Mouse (Mus musculus) midbrain, embryonic 14.5 days (tissue): ENCODE measurements at regions not wholly inside any gene's neighbourhood (a gene's known extent, or its start where the extent isn't known, plus 50 kb on each side); places are given as distances from the start of the nearest gene placed in this dataset.

ENCODE experiments used
- ATAC-seq: fragments of 200-750 bp; cut with Nextera tagmentation; 2 replicates; pipeline ENCODE4 v1.8.0; 2017; ENCODE audit warnings: moderate number of reproducible peaks, moderate library complexity; ENCODE audit not compliant: low FRiP score, low TSS enrichment
- DNase-seq: peaks from one replicate; pipeline ENCODE4 v3.0.0-alpha.2; 2015
- H3K27ac ChIP-seq: fragments of 300-500 bp; sonication (generic); replicated peaks from 2 replicates; pipeline ENCODE4 v1.5.1; 2014; ENCODE audit warnings: mild to moderate bottlenecking, low read depth, low read length, moderate library complexity
- H3K27me3 ChIP-seq: fragments of 300-500 bp; sonication (generic); 2 replicates; pipeline ENCODE4 v1.6.1; 2014; ENCODE audit warnings: low read length, control low read depth, mixed read lengths; ENCODE audit not compliant: control insufficient read depth, insufficient read depth
- H3K36me3 ChIP-seq: fragments of 300-500 bp; sonication (generic); 2 replicates; pipeline ENCODE4 v1.6.1; 2014; ENCODE audit warnings: low read length, control low read depth; ENCODE audit not compliant: control insufficient read depth, insufficient read depth
- H3K4me1 ChIP-seq: fragments of 300-500 bp; sonication (generic); 2 replicates; pipeline ENCODE4 v1.6.1; 2014; ENCODE audit warnings: mild to moderate bottlenecking, antibody characterized with exemption, low read length, control low read depth; ENCODE audit not compliant: control insufficient read depth, insufficient read depth
- H3K4me2 ChIP-seq: fragments of 300-500 bp; sonication (generic); 2 replicates; pipeline ENCODE4 v1.6.1; 2014; ENCODE audit warnings: mild to moderate bottlenecking, low read length, moderate library complexity
- H3K4me3 ChIP-seq: fragments of 300-500 bp; sonication (generic); replicated peaks from 2 replicates; pipeline ENCODE4 v1.5.1; 2014; ENCODE audit warnings: low read depth, low read length
- H3K9ac ChIP-seq: fragments of 300-500 bp; sonication (generic); replicated peaks from 2 replicates; pipeline ENCODE4 v1.6.1; 2014; ENCODE audit warnings: mild to moderate bottlenecking, low read length, moderate library complexity
- H3K9me3 ChIP-seq: fragments of 300-500 bp; sonication (generic); 2 replicates; pipeline ENCODE4 v1.6.1; 2016; ENCODE audit warnings: low read length, control low read depth, mixed read lengths; ENCODE audit not compliant: control insufficient read depth
- WGBS: fragments of 180-500 bp; shearing (Covaris S2); extraction: QIAGEN DNeasy Blood & Tissue Kit; methylation state at CpG from one replicate; pipeline ENCODE4 v1.1.7; 2014; 5-methylcytosine and 5-hydroxymethylcytosine counted together

GRCm38 (mm10) chrX:163812431-163812830 lies 51.3 kb upstream of the Rnf138rt1 start:
- Histone ChIP-seq H3K36me3 (no peaks in the 10 kb centered on the region), H3K27ac (no peak overlapping the region), H3K4me1 (no peaks in the 10 kb centered on the region), H3K27me3 (no peaks in the 10 kb centered on the region), H3K4me2 (no peak overlapping the region), H3K4me3 (no peak overlapping the region), H3K9ac (no peak overlapping the region), H3K9me3 (no peaks in the 10 kb centered on the region)
- WGBS = 97% methylated on average over 1 of the region's 1 CpGs
- DNase-seq (no peak), ATAC-seq (no peak)

DNA sequence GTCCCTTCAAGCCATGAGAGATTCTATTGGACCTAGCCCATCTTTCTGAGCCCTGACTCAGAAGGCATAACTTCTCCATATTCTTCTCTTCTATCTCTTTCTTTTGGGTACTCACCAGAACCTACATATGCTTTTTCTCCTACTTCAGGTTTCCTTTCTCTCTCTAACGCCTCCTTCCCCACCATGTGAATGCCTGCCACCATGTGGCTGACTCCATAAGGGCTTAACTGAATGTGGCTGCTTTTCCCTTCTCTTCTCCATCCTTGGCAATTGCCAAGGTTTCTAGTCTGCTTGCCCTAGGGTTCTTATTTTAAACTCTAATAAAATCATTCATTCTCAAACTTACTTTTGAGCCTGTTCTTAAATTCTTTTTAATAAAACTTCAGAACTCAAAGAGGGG lies 53.7 kb upstream of the Rnf138rt1 start:
- no peak for ATAC-seq
- 36% methylated on average over 1 of the region's 1 CpGs for WGBS
- peak; percentile 9 for DNase-seq
- H3K4me2 ChIP-seq = no peak overlapping the region
- no peak overlapping the region for H3K4me3 ChIP-seq
- H3K9ac ChIP-seq = no peak overlapping the region
- H3K27ac ChIP-seq = no peak overlapping the region
- no peaks in the 10 kb centered on the region for H3K9me3 ChIP-seq
- no peaks in the 10 kb centered on the region for H3K27me3 ChIP-seq
- no peaks in the 10 kb centered on the region for H3K4me1 ChIP-seq
- no peaks in the 10 kb centered on the region for H3K36me3 ChIP-seq

DNA sequence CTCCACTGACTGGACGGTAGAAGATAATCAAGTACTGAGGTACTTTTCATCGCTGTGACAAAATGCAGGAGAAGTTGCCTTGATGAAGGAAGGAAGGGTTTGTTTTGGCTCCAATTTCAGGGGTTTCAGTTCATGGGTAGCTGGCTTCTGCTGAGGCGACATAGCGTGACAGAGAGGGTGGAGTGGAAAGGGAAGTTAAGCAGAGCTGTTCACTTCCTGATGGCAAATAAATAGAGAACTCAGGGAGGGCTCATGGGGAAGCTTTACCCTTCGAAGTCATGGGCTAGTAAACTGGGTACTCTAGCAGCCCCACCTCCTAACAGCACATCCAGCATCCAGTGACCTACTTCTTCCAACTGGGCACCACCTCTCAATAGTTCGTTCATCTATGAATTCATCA lies 61.2 kb upstream of the Rnf138rt1 start:
- ATAC-seq (no peak), DNase-seq (no peak)
- no peaks in the 10 kb centered on the region for H3K9me3 ChIP-seq
- no peaks in the 10 kb centered on the region for H3K27me3 ChIP-seq
- H3K4me3 ChIP-seq = no peak overlapping the region
- H3K4me1 ChIP-seq = no peaks in the 10 kb centered on the region
- 79% methylated on average over 6 of the region's 6 CpGs for WGBS
- H3K36me3 ChIP-seq = no peaks in the 10 kb centered on the region
- no peak overlapping the region for H3K9ac ChIP-seq
- H3K27ac ChIP-seq = no peak overlapping the region
- no peak overlapping the region for H3K4me2 ChIP-seq

DNA sequence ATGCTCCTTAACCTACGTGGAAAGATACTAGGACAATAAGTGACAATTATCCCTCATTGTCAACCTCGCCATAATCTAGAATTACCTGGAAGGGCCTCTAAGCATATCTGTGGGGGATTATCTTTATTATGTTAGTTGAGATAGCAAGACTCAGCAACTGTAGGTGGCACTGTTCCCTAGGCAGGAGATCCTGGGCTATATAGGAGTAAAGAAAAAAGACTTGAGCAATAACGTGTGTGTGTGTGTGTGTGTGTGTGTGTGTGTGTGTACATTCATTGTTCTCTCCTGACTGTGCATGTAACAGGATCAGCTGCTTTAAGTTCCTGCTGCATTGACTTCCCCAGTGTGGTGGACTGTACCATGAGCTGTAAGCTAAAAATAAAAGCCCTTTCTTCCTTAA lies 66.3 kb upstream of the Rnf138rt1 start:
- Histone ChIP-seq H3K4me2 (no peak overlapping the region), H3K27me3 (no peaks in the 10 kb centered on the region), H3K27ac (no peak overlapping the region), H3K9me3 (no peaks in the 10 kb centered on the region), H3K36me3 (no peaks in the 10 kb centered on the region), H3K4me3 (no peak overlapping the region), H3K9ac (no peak overlapping the region), H3K4me1 (no peaks in the 10 kb centered on the region)
- 56% methylated on average over 3 of the region's 3 CpGs for WGBS
- ATAC-seq (no peak), DNase-seq (no peak)

GRCm38 (mm10) chrX:163845408-163845807 lies 63.4 kb upstream of the Ap1s2 start:
- no peaks in the 10 kb centered on the region for H3K9me3 ChIP-seq
- H3K9ac ChIP-seq = no peak overlapping the region
- H3K27me3 ChIP-seq = no peaks in the 10 kb centered on the region
- H3K4me2 ChIP-seq = no peak overlapping the region
- no peak overlapping the region for H3K4me3 ChIP-seq
- no peak overlapping the region for H3K27ac ChIP-seq
- DNase-seq = no peak
- ATAC-seq = no peak
- no peaks in the 10 kb centered on the region for H3K36me3 ChIP-seq
- H3K4me1 ChIP-seq = no peaks in the 10 kb centered on the region
- WGBS = 76% methylated on average over 1 of the region's 1 CpGs

- H3K36me3 ChIP-seq = no peaks in the 10 kb centered on the region
- ATAC-seq = no peak
- no peak overlapping the region for H3K27ac ChIP-seq
- no peak overlapping the region for H3K4me2 ChIP-seq
- H3K4me1 ChIP-seq = no peaks in the 10 kb centered on the region
- H3K4me3 ChIP-seq = no peak overlapping the region
- no peaks in the 10 kb centered on the region for H3K9me3 ChIP-seq
- 86% methylated on average over 3 of the region's 3 CpGs for whole genome bisulfite sequencing
- H3K27me3 ChIP-seq = no peaks in the 10 kb centered on the region
- no peak overlapping the region for H3K9ac ChIP-seq
- DNase-seq = no peak
Observed at GRCm38 (mm10) chrX:163846890-163847289, 61.9 kb upstream of the Ap1s2 start.

GRCm38 (mm10) chrX:163847651-163848050 lies 61.2 kb upstream of the Ap1s2 start:
- ATAC-seq (no peak), DNase-seq (no peak)
- 49% methylated on average over 3 of the region's 3 CpGs for WGBS
- Histone ChIP-seq H3K27me3 (no peaks in the 10 kb centered on the region), H3K27ac (no peak overlapping the region), H3K9ac (no peak overlapping the region), H3K9me3 (no peaks in the 10 kb centered on the region), H3K36me3 (no peaks in the 10 kb centered on the region), H3K4me3 (no peak overlapping the region), H3K4me1 (no peaks in the 10 kb centered on the region), H3K4me2 (no peak overlapping the region)

DNA sequence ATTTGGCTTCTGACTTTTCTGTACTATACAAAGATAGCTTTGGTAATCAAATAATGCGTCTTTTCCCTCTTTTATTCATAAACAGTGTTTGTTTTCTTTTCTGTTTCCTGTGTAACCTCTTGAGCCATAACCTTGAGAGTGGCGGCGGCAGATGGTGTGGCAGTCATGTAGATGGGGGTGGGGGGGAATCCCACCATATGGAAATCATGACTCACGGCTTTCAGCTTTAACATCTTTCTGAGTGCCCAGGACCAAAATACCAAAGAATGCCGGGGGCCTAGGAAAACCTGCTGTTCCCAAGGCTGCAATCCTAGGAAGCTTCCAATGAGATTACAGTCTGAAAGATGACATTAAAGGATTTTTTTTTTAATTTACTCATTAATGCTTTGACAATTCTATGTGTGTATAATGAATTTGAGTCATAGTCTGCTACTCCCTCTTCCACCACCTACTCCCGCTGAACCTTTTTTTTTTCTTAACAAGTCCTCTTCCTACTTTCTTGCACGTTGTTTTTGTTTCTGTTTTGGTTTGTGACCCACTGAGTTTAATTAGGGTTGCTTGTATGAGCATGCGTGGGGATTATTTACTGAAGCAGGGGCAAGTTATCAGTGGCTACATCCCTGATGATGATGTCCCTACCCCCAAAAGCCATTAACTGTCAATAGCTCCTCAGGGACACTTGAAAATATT lies 60.2 kb upstream of the Ap1s2 start:
- DNase-seq = no peak
- H3K9ac ChIP-seq = no peak overlapping the region
- no peak overlapping the region for H3K27ac ChIP-seq
- H3K36me3 ChIP-seq = no peaks in the 10 kb centered on the region
- WGBS = 64% methylated on average over 8 of the region's 8 CpGs
- no peaks in the 10 kb centered on the region for H3K27me3 ChIP-seq
- no peak for ATAC-seq
- no peak overlapping the region for H3K4me3 ChIP-seq
- H3K4me2 ChIP-seq = no peak overlapping the region
- H3K9me3 ChIP-seq = no peaks in the 10 kb centered on the region
- H3K4me1 ChIP-seq = no peaks in the 10 kb centered on the region

DNA sequence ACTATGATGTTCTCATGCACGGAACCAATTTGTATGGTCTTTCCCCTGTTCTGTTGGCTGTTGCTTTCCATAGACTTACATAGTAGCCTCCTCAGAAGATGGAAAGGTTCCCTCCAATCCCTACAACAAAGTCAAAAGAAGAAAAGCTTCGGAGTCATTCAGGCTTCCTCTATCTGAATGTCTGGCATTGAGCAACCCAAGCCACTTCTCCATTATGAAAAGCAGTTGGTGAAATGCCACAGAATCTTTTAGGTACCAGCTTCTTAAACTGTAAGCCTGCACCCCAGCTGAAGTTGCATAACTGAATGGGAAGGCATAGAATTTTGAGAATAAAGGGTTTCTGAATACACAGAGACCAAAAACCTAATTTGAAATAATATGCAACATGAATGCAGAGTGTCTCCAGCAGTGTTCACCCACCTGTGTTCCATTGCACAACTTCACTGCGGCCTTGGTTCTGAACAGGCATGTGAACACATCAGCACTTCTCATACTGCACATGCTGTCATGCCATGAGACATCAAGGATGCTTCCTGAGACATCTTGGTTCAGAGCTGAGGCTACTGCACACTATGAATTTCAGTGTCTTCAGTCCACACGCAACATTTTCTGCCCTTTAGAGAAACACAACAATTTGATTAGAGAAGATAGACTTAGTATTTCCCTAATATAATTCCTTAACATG lies 57.8 kb upstream of the Ap1s2 start:
- no peak overlapping the region for H3K9ac ChIP-seq
- no peaks in the 10 kb centered on the region for H3K27me3 ChIP-seq
- ATAC-seq (no peak), DNase-seq (no peak)
- no peaks in the 10 kb centered on the region for H3K9me3 ChIP-seq
- WGBS = 87% methylated on average over 4 of the region's 4 CpGs
- no peaks in the 10 kb centered on the region for H3K4me1 ChIP-seq
- H3K36me3 ChIP-seq = no peaks in the 10 kb centered on the region
- H3K27ac ChIP-seq = no peak overlapping the region
- H3K4me3 ChIP-seq = no peak overlapping the region
- H3K4me2 ChIP-seq = no peak overlapping the region
